Mouse (Mus musculus): ENCODE measurements around the gene Plekhg6. TPM values are rescaled to one million over a fixed set of nuclear protein-coding genes. Genes with fewer than 3 reads are reported as not detected.
A peak's percentile ranks its signal among the peaks of the same experiment; 100 is the strongest.

Gene Plekhg6
- polyA plus RNA-seq, 1 experiment = 66.6 TPM

GRCm38 (mm10) chr6:125354352-125355151 lies 26.0 kb downstream of the Plekhg6 start:
- peak overlapping the region; percentile 87 for H3K27ac ChIP-seq (ENCODE audit: insufficient read depth, low read depth, low read length)
- WGBS = 15% methylated on average over 14 of the region's 14 CpGs
- H3K4me3 ChIP-seq (ENCODE audit: low read depth, low read length) = peak overlapping the region; percentile 39
- peaks cover 43% of the 10 kb centered on the region for H3K4me1 ChIP-seq (ENCODE audit: control insufficient read depth, insufficient read depth, insufficient read length, low read length)
- TF ChIP-seq POLR2A (IDR thresholded peaks at IDR 0.05; ENCODE audit: low read depth, low read length) = no peak; the same call in 1 of the 2 replicates
- no peak for TF ChIP-seq CTCF (IDR thresholded peaks at IDR 0.05; ENCODE audit: extremely low read depth, insufficient read length, insufficient replicate concordance, low read depth, low read length)
- H3K36me3 ChIP-seq (ENCODE audit: control insufficient read depth, insufficient read depth, low read length) = peaks cover 33% of the 10 kb centered on the region
- no peaks in the 10 kb centered on the region for H3K27me3 ChIP-seq (ENCODE audit: control insufficient read depth, insufficient read depth, low read length)

GRCm38 (mm10) chr6:125353655-125354054 lies 26.9 kb downstream of the Plekhg6 start:
- Histone ChIP-seq H3K4me3 (ENCODE audit: low read depth, low read length) (peak overlapping the region; percentile 10; the same call in 1 of the 2 replicates), H3K27me3 (ENCODE audit: control insufficient read depth, insufficient read depth, low read length) (no peaks in the 10 kb centered on the region), H3K27ac (ENCODE audit: insufficient read depth, low read depth, low read length) (peak overlapping the region; percentile 87), H3K4me1 (ENCODE audit: control insufficient read depth, insufficient read depth, insufficient read length, low read length) (peaks cover 48% of the 10 kb centered on the region), H3K36me3 (ENCODE audit: control insufficient read depth, insufficient read depth, low read length) (peaks cover 25% of the 10 kb centered on the region)
- 82% methylated on average over 4 of the region's 4 CpGs for WGBS
- TF ChIP-seq CTCF (IDR thresholded peaks at IDR 0.05; ENCODE audit: extremely low read depth, insufficient read length, insufficient replicate concordance, low read depth, low read length) (no peak), POLR2A (IDR thresholded peaks at IDR 0.05; ENCODE audit: low read depth, low read length) (no peak)

GRCm38 (mm10) chr6:125353221-125353620 lies 27.4 kb downstream of the Plekhg6 start:
- WGBS = 75% methylated on average over 11 of the region's 11 CpGs
- Histone ChIP-seq H3K4me3 (ENCODE audit: low read depth, low read length) (peak overlapping the region; percentile 21), H3K27ac (ENCODE audit: insufficient read depth, low read depth, low read length) (peak overlapping the region; percentile 87), H3K27me3 (ENCODE audit: control insufficient read depth, insufficient read depth, low read length) (no peaks in the 10 kb centered on the region), H3K36me3 (ENCODE audit: control insufficient read depth, insufficient read depth, low read length) (peaks cover 20% of the 10 kb centered on the region), H3K4me1 (ENCODE audit: control insufficient read depth, insufficient read depth, insufficient read length, low read length) (peaks cover 51% of the 10 kb centered on the region)
- TF ChIP-seq POLR2A (IDR thresholded peaks at IDR 0.05; ENCODE audit: low read depth, low read length) (no peak), CTCF (IDR thresholded peaks at IDR 0.05; ENCODE audit: extremely low read depth, insufficient read length, insufficient replicate concordance, low read depth, low read length) (no peak)

- 56% methylated on average over 4 of the region's 4 CpGs for WGBS
- Histone ChIP-seq H3K27me3 (ENCODE audit: control insufficient read depth, insufficient read depth, low read length) (no peaks in the 10 kb centered on the region), H3K4me3 (ENCODE audit: low read depth, low read length) (peak overlapping the region; percentile 21), H3K27ac (ENCODE audit: insufficient read depth, low read depth, low read length) (peak overlapping the region; percentile 87; the same call in 1 of the 2 replicates), H3K4me1 (ENCODE audit: control insufficient read depth, insufficient read depth, insufficient read length, low read length) (peaks cover 51% of the 10 kb centered on the region), H3K36me3 (ENCODE audit: control insufficient read depth, insufficient read depth, low read length) (peaks cover 16% of the 10 kb centered on the region)
- TF ChIP-seq CTCF (IDR thresholded peaks at IDR 0.05; ENCODE audit: extremely low read depth, insufficient read length, insufficient replicate concordance, low read depth, low read length) = no peak; the same call in 1 of the 2 replicates
- TF ChIP-seq POLR2A (IDR thresholded peaks at IDR 0.05; ENCODE audit: low read depth, low read length) = no peak
These were observed 27.8 kb downstream of the Plekhg6 start for GRCm38 (mm10) chr6:125352811-125353210.

- peak overlapping the region; percentile 92 for H3K27ac ChIP-seq (ENCODE audit: insufficient read depth, low read depth, low read length)
- TF ChIP-seq CTCF (IDR thresholded peaks at IDR 0.05; ENCODE audit: extremely low read depth, insufficient read length, insufficient replicate concordance, low read depth, low read length) = no peak
- TF ChIP-seq POLR2A (IDR thresholded peaks at IDR 0.05; ENCODE audit: low read depth, low read length) = no peak; the same call in 1 of the 2 replicates
- no peaks in the 10 kb centered on the region for H3K27me3 ChIP-seq (ENCODE audit: control insufficient read depth, insufficient read depth, low read length)
- H3K4me1 ChIP-seq (ENCODE audit: control insufficient read depth, insufficient read depth, insufficient read length, low read length) = peaks cover 51% of the 10 kb centered on the region
- H3K36me3 ChIP-seq (ENCODE audit: control insufficient read depth, insufficient read depth, low read length) = peaks cover 8% of the 10 kb centered on the region
- 26% methylated on average over 5 of the region's 5 CpGs for WGBS
- H3K4me3 ChIP-seq (ENCODE audit: low read depth, low read length) = peak overlapping the region; percentile 32
These were observed 28.6 kb downstream of the Plekhg6 start for GRCm38 (mm10) chr6:125352046-125352384.

GRCm38 (mm10) chr6:125351368-125352045 lies 29.1 kb downstream of the Plekhg6 start:
- H3K36me3 ChIP-seq (ENCODE audit: control insufficient read depth, insufficient read depth, low read length) = peaks cover 7% of the 10 kb centered on the region
- TF ChIP-seq POLR2A (IDR thresholded peaks at IDR 0.05; ENCODE audit: low read depth, low read length) = no peak
- TF ChIP-seq CTCF (IDR thresholded peaks at IDR 0.05; ENCODE audit: extremely low read depth, insufficient read length, insufficient replicate concordance, low read depth, low read length) = no peak
- H3K4me3 ChIP-seq (ENCODE audit: low read depth, low read length) = peak overlapping the region; percentile 60
- peak overlapping the region; percentile 92 for H3K27ac ChIP-seq (ENCODE audit: insufficient read depth, low read depth, low read length)
- H3K4me1 ChIP-seq (ENCODE audit: control insufficient read depth, insufficient read depth, insufficient read length, low read length) = peaks cover 51% of the 10 kb centered on the region
- no peaks in the 10 kb centered on the region for H3K27me3 ChIP-seq (ENCODE audit: control insufficient read depth, insufficient read depth, low read length)
- 17% methylated on average over 8 of the region's 8 CpGs for WGBS

GRCm38 (mm10) chr6:125350995-125351324 lies 29.6 kb downstream of the Plekhg6 start:
- no peak for TF ChIP-seq POLR2A (IDR thresholded peaks at IDR 0.05; ENCODE audit: low read depth, low read length)
- no peak for TF ChIP-seq CTCF (IDR thresholded peaks at IDR 0.05; ENCODE audit: extremely low read depth, insufficient read length, insufficient replicate concordance, low read depth, low read length)
- peak overlapping the region; percentile 92 for H3K4me3 ChIP-seq (ENCODE audit: low read depth, low read length)
- no peaks in the 10 kb centered on the region for H3K27me3 ChIP-seq (ENCODE audit: control insufficient read depth, insufficient read depth, low read length)
- 67% methylated on average over 2 of the region's 2 CpGs for WGBS
- peak overlapping the region; percentile 92 for H3K27ac ChIP-seq (ENCODE audit: insufficient read depth, low read depth, low read length)
- peaks cover 7% of the 10 kb centered on the region for H3K36me3 ChIP-seq (ENCODE audit: control insufficient read depth, insufficient read depth, low read length)
- peaks cover 51% of the 10 kb centered on the region for H3K4me1 ChIP-seq (ENCODE audit: control insufficient read depth, insufficient read depth, insufficient read length, low read length)
